Mouse (Mus musculus): ENCODE data around the gene Phactr4.

- TF ChIP-seq KAT2A (conservative IDR thresholded peaks at IDR 0.05; ENCODE audit: low read depth, low read length) (no peak; the same call in 1 of the 2 replicates), CTCF (IDR thresholded peaks at IDR 0.05 in 2 of 3, conservative IDR thresholded peaks at IDR 0.05 in 1 of 3; ENCODE audit: control insufficient read depth in 1 of 3, insufficient read depth in 1 of 3, low read depth in 2 of 3, low read length in 3 of 3, poor library complexity in 1 of 3, severe bottlenecking in 1 of 3) (no peak), RCOR1 (IDR thresholded peaks at IDR 0.05; ENCODE audit: low read depth, low read length) (no peak)
Measured at GRCm38 (mm10) chr4:132421923-132422782, at the start of gene Phactr4.
